Mouse (Mus musculus) lung, postnatal 0 days (tissue): ENCODE measurements around the gene Lin28b.

Experiments used
- CTCF ChIP-seq: IDR thresholded peaks from 2 replicates; pipeline ENCODE4 v1.5.1; 2016; ENCODE audit warnings: antibody characterized with exemption, mild to moderate bottlenecking
- EP300 ChIP-seq: IDR thresholded peaks from 2 replicates; pipeline ENCODE4 v1.6.1; 2016; ENCODE audit warnings: antibody characterized with exemption, mild to moderate bottlenecking, control low read depth

DNA sequence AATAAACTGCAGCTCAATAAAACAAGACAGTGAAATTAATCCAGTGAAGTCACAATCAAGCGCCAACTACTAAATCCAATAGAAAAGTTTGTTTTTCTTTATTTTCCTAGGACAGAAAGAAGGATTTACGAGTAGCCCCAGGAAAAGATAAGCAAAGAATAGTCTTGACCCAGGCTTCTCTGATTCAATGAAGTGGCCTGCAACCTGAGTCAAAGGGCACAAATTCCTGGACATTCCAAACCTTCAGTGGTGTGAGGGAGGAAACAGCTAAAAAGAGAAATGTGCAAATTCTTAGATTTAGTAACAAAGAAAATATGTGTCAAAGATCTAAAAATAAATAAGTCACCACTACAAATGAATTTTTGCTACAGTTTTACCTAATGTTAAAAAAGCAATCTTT lies 27.6 kb downstream of the Lin28b start:
- TF ChIP-seq EP300 (no peak), CTCF (no peak)
